In genomic region chr16:91026290-91026689, GRCm38 (mm10) we compare ENCODE assay signal across 30 mouse cellular contexts.
"Had no signal": no experiment of that assay in that cellular context is flagged by ENCODE, and none has a peak within 500 bp of the region (broad histone marks: within the 10 kb centered on the region; RNA-seq: fewer than 3 reads in every experiment).

No protein-coding gene starts in this region.

- H3K27ac ChIP-seq: limb, embryonic 10.5 days; limb, embryonic 12.5 days; limb, embryonic 13.5 days; limb, embryonic 15.5 days; liver, embryonic 12.5 days; liver, embryonic 13.5 days; liver, embryonic 14.5 days; liver, embryonic 15.5 days; lung, embryonic 15.5 days; macrophage; midbrain, embryonic 10.5 days; midbrain, embryonic 12.5 days; midbrain, embryonic 13.5 days; midbrain, embryonic 15.5 days; neural tube, embryonic 12.5 days had no signal

- DNase-seq: left cerebral cortex, postnatal 4 days; liver; liver, embryonic 13.5 days; liver, postnatal 0 days; lung, adult 18-20 months; lung, adult 2 months; lung, embryonic 14.5 days; lung, postnatal 10 days; lung, postnatal 14 days; lung, postnatal 36 days; lung, postnatal 4 days; midbrain, embryonic 14.5 days had no signal

- H3K9ac ChIP-seq: limb, embryonic 12.5 days; limb, embryonic 13.5 days; limb, embryonic 15.5 days; liver, embryonic 12.5 days; liver, embryonic 13.5 days; liver, embryonic 14.5 days; liver, embryonic 15.5 days; liver, postnatal 0 days; lung, embryonic 14.5 days; lung, embryonic 15.5 days; midbrain, embryonic 12.5 days; midbrain, embryonic 13.5 days; midbrain, embryonic 15.5 days; neural tube, embryonic 12.5 days had no signal

- H3K4me1 ChIP-seq: limb, embryonic 10.5 days; limb, embryonic 12.5 days; limb, embryonic 13.5 days; limb, embryonic 15.5 days; liver, embryonic 12.5 days; liver, embryonic 13.5 days; liver, embryonic 15.5 days; lung, embryonic 15.5 days; megakaryocyte, embryonic 14.5 days; midbrain, embryonic 10.5 days; midbrain, embryonic 12.5 days; midbrain, embryonic 13.5 days; midbrain, embryonic 15.5 days; neural tube, embryonic 12.5 days had no signal

- H3K4me3 ChIP-seq: limb, embryonic 10.5 days; limb, embryonic 12.5 days; limb, embryonic 13.5 days; limb, embryonic 15.5 days; liver, embryonic 12.5 days; liver, embryonic 13.5 days; liver, embryonic 15.5 days; lung, embryonic 15.5 days; megakaryocyte, embryonic 14.5 days; midbrain, embryonic 10.5 days; midbrain, embryonic 12.5 days; midbrain, embryonic 13.5 days; midbrain, embryonic 15.5 days; myocyte; neural tube, embryonic 12.5 days had no signal

- ATAC-seq: liver, embryonic 12.5 days; liver, postnatal 0 days; lung, postnatal 0 days; midbrain, embryonic 13.5 days; midbrain, embryonic 15.5 days; midbrain, embryonic 16.5 days had no signal

- H3K27me3 ChIP-seq: limb, embryonic 12.5 days; limb, embryonic 13.5 days; limb, embryonic 15.5 days; liver, embryonic 12.5 days; liver, embryonic 13.5 days; liver, embryonic 15.5 days; lung, embryonic 15.5 days; megakaryocyte, embryonic 14.5 days; midbrain, embryonic 12.5 days; midbrain, embryonic 13.5 days; midbrain, embryonic 15.5 days; neural tube, embryonic 12.5 days had no signal
